Mouse (Mus musculus): ENCODE measurements around the gene Mroh8.

DNA sequence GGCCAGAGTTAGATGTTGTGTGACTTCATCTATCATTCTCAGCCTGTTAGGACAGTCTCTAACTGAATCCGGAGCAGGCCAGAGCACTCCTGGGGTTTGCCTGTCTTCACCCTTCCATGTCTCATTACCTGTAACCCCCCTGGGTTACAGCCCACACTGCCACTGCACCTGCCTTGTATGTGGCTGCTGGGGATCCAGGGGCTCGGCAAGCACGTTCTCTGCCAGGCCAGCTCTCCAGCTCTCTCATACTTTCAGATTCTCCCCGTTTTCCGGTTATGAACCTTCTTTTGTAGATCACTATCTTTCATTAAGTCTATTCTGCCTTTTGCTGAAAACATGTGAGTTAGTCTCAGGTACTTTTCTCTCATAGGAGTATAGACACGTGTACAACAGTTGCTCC, 77.0 kb downstream of the Mroh8 start:
- TF ChIP-seq GATA1 (IDR thresholded peaks at IDR 0.05; ENCODE audit: low read length), result no peak
- TF ChIP-seq TAL1 (IDR thresholded peaks at IDR 0.05; ENCODE audit: low read length), result no peak

All from erythroblast, embryonic 14.5 days (primary cell).